Mouse (Mus musculus) brain, embryonic 18.5 days (tissue): ENCODE data around the gene Map3k6.

Source experiments
- DNase-seq: peaks from one replicate; pipeline ENCODE4 v3.0.0-alpha.2; 2012; ENCODE audit warnings: low read depth, low spot score

Map3k6 gene

DNA sequence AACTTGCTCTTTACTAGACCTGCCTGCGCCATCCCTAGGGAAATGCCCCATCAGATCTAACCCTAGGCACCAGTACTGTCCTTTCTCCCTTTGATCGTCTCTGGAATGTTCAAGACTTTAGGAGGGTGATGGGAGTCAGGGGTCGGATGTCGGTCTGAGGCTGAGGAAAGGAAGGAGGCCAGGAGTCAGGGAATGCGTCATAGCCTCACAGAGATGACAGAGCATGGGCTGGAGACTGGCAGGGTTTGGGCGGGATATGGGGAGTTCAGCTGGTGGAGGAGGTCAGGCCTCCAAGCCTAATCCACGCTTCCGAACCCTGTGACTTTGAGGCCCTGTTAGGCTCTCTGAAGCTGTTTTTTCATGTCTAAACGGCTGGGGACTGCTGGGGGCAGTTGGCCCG lies 27.0 kb upstream of the Map3k6 start:
- no peak for DNase-seq

GRCm38 (mm10) chr4:133217641-133218040 lies 23.0 kb upstream of the Map3k6 start:
- no peak for DNase-seq

GRCm38 (mm10) chr4:133218745-133219144 lies 21.9 kb upstream of the Map3k6 start:
- no peak for DNase-seq

DNA sequence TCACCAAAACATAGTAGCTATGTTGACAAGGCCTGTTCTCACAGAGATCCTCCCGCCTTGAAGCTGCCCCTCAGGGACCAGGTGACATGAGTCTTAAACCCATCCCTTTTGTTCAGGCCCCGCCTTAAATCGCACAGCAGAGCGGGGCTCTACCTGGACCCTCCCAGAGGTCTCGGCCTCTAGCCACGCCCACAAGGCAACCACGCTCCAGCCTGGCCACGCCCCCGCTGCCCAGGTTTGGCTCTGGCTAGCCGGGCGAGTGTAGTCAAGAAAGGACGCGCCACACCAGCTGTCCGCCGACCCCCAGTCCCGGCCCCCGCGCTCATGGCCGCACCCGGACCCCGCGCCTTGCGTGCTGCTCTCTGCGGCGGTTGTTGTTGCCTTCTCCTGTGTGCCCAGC lies 20.0 kb upstream of the Map3k6 start:
- no peak for DNase-seq

- no peak for DNase-seq
Observed at GRCm38 (mm10) chr4:133221701-133222100, 18.9 kb upstream of the Map3k6 start.

DNA sequence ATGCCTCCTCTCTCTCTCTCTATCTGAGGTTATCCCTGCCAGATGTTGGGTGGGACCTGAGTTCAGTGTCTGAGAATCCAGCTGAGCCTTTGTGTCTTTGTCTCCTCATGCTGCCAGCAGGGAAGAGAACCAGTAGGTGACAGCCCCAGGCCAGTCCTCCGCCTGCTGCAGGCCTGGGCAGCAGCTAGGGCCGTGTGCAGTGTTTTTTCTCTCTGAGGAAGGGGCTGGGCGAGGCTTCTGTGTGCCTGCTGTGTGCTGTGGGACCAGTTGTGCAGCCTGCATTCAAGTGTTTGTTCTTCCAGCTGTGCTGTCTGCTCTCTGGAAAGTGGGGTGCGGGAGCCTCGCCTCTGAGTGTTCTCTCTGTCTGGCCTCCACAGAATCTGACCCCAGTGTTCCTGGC lies 16.7 kb upstream of the Map3k6 start:
- DNase-seq, result no peak

- DNase-seq, result no peak
Observed at GRCm38 (mm10) chr4:133226073-133226472, 14.5 kb upstream of the Map3k6 start.

GRCm38 (mm10) chr4:133227636-133228035 lies 13.0 kb upstream of the Map3k6 start:
- no peak for DNase-seq

DNA sequence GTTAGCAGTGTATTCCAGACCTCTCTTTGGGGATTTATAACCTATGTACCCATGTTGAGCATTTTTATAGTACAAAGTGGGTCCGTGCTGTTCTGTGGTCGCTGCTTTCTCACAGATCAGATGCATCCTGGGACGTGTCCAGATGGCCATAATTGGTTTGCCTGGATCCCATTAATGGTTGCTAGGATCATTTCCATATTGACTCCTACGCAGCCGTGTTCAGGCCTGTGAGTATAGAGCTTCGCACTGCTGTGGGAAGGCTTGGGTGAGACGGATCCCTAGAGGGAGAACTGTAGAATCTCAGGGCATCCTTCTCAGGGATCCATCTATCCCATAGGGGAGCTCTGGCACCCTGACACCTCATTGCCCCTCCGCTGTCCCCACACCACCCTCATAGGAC lies 11.0 kb upstream of the Map3k6 start:
- DNase-seq, result no peak

- DNase-seq, result no peak
Observed at GRCm38 (mm10) chr4:133233285-133233976, 7.2 kb upstream of the Map3k6 start.

GRCm38 (mm10) chr4:133234771-133235170 lies 5.8 kb upstream of the Map3k6 start:
- DNase-seq, result no peak

- no peak for DNase-seq
Observed at GRCm38 (mm10) chr4:133235415-133235814, 5.2 kb upstream of the Map3k6 start.

DNA sequence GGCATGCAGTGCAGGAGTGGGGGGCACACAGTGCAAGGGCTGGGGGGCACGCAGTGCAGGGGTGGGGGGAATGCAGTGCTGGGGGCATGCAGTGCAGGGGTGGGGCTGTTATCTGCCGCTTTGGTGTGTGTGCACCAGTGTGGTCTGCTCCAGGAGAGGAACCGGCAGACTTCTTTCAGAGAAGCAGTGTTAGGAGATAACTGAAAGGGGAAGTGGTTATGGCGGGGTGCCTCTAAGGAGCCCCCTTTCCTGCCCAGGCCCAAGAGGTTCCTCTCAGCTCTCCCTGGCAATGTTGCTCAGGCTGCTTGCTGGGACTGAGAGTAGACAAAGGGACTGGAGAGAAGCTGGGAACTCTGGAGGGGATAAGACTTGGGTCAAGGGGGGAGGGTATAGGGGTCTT lies 2.7 kb upstream of the Map3k6 start:
- DNase-seq, result no peak

DNA sequence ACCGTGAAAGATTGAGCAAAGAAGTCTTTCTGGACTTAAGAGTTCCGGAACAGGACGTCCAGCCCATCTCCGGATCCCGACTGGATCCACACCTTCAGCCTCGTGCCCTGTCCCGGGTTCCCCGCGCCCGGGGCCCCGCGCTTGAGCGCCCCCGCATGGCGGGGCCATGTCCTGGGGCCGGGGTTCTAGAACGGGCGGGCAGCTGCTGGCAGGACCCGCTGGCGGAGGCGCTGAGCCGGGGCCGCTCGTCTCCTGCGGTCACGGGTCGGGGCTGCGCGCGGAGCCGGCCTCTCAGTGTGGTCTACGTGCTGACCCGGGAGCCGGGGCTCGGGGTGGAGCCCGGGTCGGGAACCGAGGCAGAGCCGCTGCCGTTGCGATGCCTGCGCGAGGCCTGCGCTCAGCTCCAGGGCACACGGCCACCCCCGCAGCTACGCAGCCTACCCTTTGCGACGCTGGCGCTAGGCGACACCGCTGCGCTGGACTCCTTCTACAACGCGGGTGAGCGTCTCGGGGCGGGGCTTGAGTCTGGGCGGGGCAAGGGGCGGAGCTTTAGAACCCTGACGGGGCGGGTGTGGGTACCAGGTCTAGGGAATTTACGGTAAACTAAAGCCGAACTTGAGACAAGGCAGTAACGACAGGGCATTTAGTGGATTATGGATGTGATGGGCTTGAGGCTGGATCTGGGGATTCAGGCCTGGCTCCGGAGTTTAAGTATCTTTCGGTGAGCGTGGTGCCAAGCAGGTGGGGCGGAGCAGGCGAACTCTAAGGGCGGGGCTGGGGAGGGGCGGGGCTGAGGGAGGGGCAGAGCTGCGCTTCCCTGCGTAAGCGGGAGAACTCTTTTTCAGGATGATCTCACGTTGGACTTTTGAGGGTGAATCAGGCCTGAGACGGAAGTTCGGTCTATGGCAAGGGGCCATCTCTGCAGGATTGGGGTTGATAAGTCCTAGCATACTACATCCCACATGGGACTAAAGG lies 603 bp downstream of the Map3k6 start:
- DNase-seq, result peak; percentile 59

GRCm38 (mm10) chr4:133241910-133242309 lies 1.3 kb downstream of the Map3k6 start:
- no peak for DNase-seq

DNA sequence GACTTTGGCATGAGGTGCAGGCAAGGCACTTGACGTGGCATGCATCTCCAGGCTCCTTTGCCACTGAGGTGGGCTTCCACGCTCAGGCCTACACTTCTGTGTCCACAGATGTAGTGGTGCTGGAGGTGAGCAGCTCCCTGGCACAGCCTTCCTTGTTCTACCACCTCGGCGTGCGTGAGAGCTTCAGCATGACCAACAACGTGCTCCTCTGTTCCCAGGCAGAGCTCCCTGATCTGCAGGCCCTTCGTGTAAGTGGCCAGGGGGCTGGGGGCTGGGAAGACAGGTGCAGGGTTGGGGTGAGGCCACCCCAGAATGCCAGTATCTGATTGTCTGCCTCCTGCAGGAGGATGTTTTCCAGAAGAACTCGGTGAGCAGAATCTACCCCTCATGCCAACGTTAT lies 2.1 kb downstream of the Map3k6 start:
- DNase-seq, result no peak

- DNase-seq, result no peak
Observed at GRCm38 (mm10) chr4:133243538-133243937, 2.9 kb downstream of the Map3k6 start.

- no peak for DNase-seq
Observed at GRCm38 (mm10) chr4:133244289-133244688, 3.7 kb downstream of the Map3k6 start.

DNA sequence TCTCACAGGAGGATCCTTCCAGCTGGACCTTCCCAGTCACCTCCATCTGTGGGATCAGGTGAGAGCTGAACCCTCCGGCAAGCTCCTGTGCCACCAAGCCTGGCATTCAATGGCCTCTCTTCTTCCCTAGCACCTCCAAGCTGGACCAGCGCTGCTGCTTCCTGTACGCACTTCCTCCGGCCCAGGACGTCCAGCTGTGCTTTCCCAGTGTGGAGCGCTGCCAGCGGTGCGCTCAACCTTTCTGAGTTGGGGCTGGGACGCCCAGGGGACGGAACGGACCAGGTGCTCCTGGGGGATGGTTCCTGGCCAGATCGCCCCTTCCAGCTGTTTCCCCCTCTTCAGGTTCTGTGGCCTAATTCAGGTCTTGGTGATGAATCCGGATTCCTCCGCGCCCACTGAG lies 6.5 kb downstream of the Map3k6 start:
- no peak for DNase-seq

GRCm38 (mm10) chr4:133247806-133248449 lies 7.3 kb downstream of the Map3k6 start:
- no peak for DNase-seq

- DNase-seq, result no peak
Observed at GRCm38 (mm10) chr4:133250609-133251008, 10.0 kb downstream of the Map3k6 start.

DNA sequence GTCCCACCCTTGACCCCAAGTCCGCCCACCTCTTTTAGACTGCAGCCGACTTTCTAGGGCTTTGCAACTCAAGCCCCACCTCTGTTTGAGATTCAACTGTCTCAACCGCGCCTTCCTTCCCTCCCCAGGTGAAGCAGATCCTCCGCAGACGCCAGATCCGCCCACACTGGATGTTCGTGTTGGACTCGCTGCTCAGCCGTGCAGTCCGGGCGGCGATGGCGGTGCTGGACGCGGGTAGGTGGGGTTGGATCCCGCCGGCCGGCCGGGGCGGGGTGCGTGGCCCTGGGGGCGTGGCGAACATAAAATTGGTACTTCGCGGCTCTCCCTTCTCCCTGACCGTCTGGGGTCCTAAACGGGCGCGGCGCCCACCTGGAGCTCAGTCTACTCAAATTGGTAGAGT lies 10.6 kb downstream of the Map3k6 start:
- DNase-seq, result no peak
